Mouse (Mus musculus): Measurements from ENCODE around the gene Slamf1. TPM values are rescaled to one million over a fixed set of nuclear protein-coding genes. Genes with fewer than 3 reads are reported as not detected.

The Slamf1 gene
- under 1 TPM; 0.14 to 0.17 TPM for total RNA-seq (2021)
- long read RNA-seq, experiment 1: 0 reads
- long read RNA-seq, experiment 2: 0 reads

DNA sequence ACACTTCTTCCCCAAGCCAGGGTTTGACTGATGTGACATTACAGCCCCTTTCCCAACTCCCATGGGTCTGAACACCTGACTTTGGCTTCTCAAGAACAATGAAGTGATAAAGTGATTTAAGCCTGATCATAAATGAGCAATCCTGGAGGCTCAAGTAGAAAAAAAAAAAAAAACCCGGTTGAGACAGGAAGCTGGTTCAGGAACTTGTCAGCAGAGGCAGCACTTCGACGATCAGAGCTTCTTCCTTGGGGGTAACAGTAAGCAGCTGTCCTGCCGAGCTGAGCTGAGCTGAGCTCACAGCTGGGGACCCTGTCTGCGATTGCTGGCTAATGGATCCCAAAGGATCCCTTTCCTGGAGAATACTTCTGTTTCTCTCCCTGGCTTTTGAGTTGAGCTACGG, at the start of gene Slamf1:
TSS of gene Slamf1 (plus strand) at position 230 of the 400 bp plus-strand sequence.
- DNase-seq (ENCODE audit: low spot score in 2 of 2): no peak

DNA sequence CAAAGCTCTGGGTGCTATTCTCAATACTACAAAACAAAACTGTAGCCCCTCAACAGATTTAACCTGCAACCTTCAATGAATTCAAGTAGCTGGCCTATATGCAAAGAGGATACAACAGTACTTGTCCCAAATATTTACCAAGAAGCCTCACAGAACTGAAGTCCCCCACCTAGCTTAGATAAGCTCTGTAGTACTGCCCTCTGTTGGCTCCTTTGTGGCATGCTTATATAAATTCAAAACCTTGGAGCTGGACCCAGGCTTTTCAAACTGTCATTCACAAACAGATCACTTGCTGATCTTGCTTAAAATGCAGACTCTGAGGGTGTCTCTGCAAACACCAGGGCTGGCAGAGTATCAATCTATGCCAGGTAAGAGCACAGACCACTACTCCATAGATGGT, 35.7 kb upstream of the Slamf1 start:
- DNase-seq (ENCODE audit: low spot score in 2 of 2): no peak

DNA sequence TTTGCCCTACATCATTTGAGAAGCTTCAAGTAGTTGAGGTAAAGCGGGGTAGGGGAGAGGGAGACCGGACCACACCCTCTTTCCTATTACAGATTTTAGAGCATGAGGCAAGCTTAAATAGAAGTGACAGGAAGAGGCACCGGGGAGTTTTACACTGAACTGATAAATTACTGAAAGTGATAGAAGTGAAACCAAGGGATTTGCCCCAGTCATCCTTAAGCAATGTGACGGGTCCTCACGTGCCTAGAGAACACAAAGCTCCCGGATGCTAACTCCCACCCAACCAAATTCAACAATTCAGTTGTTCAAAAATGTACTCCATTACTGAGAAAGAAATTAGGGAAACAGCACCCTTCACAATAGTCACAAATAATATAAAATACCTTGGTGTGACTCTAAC, 32.0 kb upstream of the Slamf1 start:
- no peak for DNase-seq (ENCODE audit: low spot score in 2 of 2)

DNA sequence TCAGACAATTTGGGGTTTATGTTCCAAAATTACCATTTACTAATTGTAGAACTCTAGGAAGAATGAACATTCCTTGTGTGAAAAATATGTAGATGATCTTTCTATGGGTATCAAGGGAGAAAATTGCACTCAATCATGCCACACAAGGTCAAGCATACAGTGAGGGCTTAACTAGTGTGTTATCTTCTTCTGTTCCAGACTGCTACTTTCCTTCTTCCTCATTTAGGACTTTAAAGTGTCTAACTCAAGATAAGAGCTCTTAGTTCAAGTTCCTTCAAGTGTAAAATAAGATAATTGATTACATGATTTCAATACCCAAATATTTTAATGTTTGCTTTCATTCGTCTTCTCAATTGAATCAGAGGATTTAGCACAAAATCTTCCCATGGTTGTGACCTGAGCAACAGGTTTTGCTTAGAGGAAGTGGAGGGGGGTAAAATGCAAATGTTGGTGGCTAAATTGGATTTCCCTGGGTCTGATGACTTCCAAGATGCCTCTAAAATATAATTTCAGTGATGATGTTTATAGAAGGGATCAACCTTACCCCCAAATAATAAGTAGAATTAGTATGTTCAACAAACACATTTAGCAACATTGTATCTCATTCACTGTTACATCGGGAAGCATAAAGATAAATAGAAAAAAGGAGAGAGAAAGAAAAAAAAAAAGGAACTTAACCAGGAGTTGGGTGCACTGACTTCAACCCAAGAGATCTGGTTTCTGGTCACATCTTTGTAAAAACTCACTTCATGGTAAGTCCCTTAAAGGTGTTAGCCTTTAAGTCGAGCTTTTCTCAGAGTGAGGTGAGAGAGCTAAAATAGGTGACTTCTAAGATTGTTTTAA, 18.6 kb upstream of the Slamf1 start:
- no peak for DNase-seq (ENCODE audit: low spot score in 2 of 2)

DNA sequence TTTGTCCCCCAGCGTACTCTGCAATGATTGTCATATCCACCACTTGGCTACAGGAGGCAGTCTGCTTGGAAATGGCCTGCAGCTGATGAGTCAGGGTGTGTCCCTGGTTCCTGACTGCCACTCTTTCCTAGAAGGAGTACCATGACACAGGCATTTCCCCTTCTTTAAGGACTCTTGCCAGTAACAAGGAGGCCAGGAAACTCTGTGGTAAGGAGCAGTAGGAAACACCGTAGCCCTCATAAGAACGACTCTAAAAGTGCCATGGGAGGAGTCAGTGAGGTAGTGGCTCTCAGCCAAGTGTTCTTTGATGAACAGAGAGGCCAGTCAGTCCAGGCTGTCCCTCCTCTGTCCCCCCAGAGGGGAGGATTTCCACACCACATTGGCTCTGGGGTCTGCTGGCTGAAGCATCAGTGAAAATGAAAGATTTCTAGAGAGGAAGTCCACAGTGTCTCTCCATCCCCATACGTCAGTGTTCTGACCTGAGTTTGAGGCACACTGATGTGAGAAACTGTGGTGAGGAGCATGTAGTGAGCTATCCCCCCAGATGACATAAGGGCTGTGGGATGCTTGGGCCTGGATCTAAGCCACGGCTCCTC, 5.0 kb upstream of the Slamf1 start:
- DNase-seq (ENCODE audit: low spot score in 2 of 2): no peak

- no peak for DNase-seq (ENCODE audit: low spot score in 2 of 2)
Measured at GRCm38 (mm10) chr1:171770996-171771395, 4.1 kb downstream of the Slamf1 start.

DNA sequence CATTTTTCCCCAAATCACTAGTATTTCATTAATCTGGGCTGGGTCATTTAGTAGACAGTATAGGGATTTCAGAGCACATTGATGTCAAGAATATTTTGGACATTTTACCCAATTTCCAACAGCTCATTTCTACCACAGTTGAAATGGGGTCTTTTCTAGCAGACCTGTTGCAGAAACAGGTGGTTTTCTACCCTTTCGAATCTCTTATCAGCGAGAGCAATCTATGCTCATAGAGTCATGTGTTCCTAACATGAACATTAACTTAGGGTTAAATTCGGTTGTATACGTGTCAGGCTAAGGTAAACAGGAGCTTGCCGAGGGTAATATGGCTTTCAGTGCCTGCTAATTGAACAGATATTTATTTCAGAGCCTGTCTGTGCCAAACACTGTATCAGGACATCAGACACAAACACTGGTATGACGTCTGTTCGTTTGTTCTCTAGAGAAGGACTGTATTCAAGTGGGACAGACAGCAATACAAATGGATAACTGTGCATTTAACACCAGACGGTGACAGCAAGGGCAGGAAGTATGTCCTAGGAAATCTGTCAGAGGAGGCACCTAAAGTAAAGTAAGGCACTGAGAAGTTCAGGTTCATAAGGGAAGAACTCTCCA, 5.3 kb downstream of the Slamf1 start:
- no peak for DNase-seq (ENCODE audit: low spot score in 2 of 2)

GRCm38 (mm10) chr1:171773232-171773989, 6.5 kb downstream of the Slamf1 start:
- DNase-seq (ENCODE audit: low spot score in 2 of 2): no peak

- no peak for DNase-seq (ENCODE audit: low spot score in 2 of 2)
Measured at GRCm38 (mm10) chr1:171774266-171774665, 7.3 kb downstream of the Slamf1 start.

DNA sequence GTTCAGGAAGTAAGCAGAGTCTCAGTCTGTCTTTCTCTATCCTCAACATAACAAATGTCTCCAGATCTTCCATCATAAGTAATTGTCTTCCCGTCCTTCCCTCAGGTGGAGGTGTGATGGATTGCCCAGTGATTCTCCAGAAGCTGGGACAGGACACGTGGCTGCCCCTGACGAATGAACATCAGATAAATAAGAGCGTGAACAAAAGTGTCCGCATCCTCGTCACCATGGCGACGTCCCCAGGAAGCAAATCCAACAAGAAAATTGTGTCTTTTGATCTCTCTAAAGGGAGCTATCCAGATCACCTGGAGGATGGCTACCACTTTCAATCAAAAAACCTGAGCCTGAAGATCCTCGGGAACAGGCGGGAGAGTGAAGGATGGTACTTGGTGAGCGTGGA, 7.8 kb downstream of the Slamf1 start:
- DNase-seq (ENCODE audit: low spot score in 2 of 2): no peak

DNA sequence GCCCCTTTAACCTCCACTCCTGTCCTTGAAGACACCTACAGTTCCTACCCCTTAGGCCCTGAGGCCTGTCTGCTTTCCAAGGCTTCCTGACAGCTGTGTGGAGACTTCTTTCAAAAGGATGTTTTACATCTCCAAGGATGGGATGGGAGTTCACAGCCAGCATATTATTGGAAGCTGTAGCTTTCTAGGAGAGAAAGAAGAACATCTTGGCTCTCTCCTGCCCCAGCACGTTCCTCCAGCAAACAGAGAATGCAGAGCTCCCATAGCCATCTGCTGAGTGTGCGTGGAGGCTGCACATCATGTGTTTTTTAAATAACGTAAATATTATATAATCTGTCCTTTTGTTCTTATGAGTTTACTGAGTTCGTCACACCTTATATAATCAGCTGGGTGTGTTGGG, 8.9 kb downstream of the Slamf1 start:
- no peak for DNase-seq (ENCODE audit: low spot score in 2 of 2)

- no peak for DNase-seq (ENCODE audit: low spot score in 2 of 2)
Measured at GRCm38 (mm10) chr1:171777026-171777425, 10.1 kb downstream of the Slamf1 start.

- DNase-seq (ENCODE audit: low spot score in 2 of 2): no peak
Measured at GRCm38 (mm10) chr1:171782287-171782915, 15.5 kb downstream of the Slamf1 start.

GRCm38 (mm10) chr1:171785871-171786270, 18.9 kb downstream of the Slamf1 start:
- DNase-seq (ENCODE audit: low spot score in 2 of 2): no peak

GRCm38 (mm10) chr1:171787281-171788015, 20.5 kb downstream of the Slamf1 start:
- DNase-seq (ENCODE audit: low spot score in 2 of 2): no peak

GRCm38 (mm10) chr1:171788461-171789283, 21.7 kb downstream of the Slamf1 start:
- no peak for DNase-seq (ENCODE audit: low spot score in 2 of 2)

GRCm38 (mm10) chr1:171789407-171789806, 22.5 kb downstream of the Slamf1 start:
- DNase-seq (ENCODE audit: low spot score in 2 of 2): no peak

DNA sequence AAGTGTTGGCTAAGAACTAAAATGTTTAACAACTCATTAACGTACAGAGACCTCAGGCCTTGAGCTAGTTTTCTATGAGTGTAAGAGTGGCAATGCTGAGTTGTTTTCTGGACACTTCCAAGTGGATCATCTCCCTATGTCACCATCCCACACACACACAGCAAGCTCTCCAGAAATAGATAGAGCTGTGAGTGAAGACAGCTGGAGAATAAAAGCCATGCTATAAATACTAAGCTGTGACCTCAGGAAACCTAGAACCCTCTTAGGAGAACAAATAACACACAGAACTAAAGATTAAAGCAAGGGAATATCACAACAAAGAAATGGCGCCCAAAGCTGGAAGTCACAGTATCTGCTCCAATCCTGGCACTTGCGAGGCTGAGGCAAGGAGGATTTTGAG, 24.6 kb downstream of the Slamf1 start:
- DNase-seq (ENCODE audit: low spot score in 2 of 2): no peak

DNA sequence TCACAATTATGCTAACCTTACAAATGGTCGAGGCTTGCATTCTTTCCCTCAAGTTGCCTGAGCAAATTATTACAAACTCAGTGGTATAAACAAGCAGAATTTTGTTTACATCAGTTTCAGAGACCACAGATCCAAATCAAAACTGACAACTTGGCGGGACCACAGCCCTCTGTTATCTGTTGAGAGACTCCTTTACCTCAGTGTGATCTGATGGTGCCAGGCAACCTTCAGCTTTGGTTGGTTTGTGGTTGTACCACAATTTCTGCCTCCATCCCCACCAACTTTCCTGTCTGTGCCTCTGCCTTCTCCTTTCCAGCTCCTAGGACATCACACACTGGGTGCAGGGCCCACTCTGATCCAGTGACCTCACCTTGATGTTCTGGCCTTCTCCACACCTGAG, 29.3 kb downstream of the Slamf1 start:
- no peak for DNase-seq (ENCODE audit: low spot score in 2 of 2)

All from adrenal gland, postnatal 4 days (tissue).